In the genomic region with DNA sequence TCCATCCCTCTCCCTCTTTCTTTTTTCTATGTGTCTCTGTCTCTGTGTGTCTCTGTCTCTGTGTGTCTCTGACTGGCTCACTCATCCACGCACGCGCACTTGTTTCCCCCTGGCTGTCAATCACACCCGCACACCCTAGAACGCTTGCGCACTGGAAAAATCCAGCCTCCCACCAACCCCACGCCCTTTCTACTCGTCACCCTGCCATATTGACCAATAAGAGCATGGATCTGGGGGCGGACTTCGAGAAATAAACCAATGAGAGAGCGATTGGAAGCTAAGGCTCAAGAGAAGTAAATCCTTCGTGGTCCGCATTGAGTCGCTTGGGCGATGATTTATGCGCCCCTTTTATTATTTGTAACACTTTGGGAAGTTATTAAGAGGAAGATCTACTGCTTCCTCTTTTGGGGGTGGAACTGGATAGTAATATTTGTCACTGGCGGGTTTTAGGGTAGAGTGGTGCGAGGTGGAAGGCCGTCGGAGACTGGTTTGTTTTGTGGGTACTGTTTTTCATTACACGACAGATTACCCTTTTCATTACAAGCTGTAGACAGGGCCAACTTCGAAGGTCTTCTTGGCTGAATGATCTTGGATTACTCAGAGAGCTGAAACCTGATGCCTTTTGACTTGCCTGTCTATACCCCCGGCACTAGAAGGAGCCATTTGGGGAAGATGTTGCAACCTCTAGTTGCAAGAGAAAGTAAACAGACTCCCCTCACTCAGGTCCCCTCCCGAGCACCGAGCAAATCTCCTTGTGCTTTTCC, we compare ENCODE assay signal across 8 mouse cellular contexts.
DNase-seq lines count a peak whose midpoint lies in the region; ATAC-seq and TF ChIP-seq lines count a peak whose summit lies in the region.

No protein-coding gene starts in this region.

- peak overlapping the region; percentile 56 for H3K9ac ChIP-seq in intestine, embryonic 14.5 days (ENCODE audit: low read length)
- H3K9ac ChIP-seq in liver, postnatal 0 days (replicated peaks): no peak overlapping the region
- peak overlapping the region; percentile 73 for H3K9ac ChIP-seq in neural tube, embryonic 13.5 days

- H3K4me2 ChIP-seq in intestine, embryonic 14.5 days (ENCODE audit: low read length): peak overlapping the region; percentile 79
- peak overlapping the region; percentile 68 for H3K4me2 ChIP-seq in liver, postnatal 0 days (ENCODE audit: low read depth, low read length)
- H3K4me2 ChIP-seq in neural tube, embryonic 13.5 days: peak overlapping the region; percentile 72

- WGBS in intestine, embryonic 14.5 days: under 1% methylated on average over 25 of the region's 25 CpGs
- 1% methylated on average over 25 of the region's 25 CpGs for WGBS in liver, postnatal 0 days (ENCODE audit: insufficient replicate concordance)
- WGBS in neural tube, embryonic 13.5 days: under 1% methylated on average over 25 of the region's 25 CpGs

- H3K27me3 ChIP-seq in intestine, embryonic 14.5 days (replicated peaks; ENCODE audit: control insufficient read depth, insufficient read depth, low read length): peaks cover 39% of the 10 kb centered on the region
- peaks cover 76% of the 10 kb centered on the region for H3K27me3 ChIP-seq in liver, postnatal 0 days (ENCODE audit: insufficient read depth, low read length)
- H3K27me3 ChIP-seq in neural tube, embryonic 13.5 days: peaks cover 24% of the 10 kb centered on the region

- peak; percentile 81 for ATAC-seq in intestine, embryonic 14.5 days (replicated peaks; ENCODE audit: low FRiP score, low TSS enrichment, low read depth)
- ATAC-seq in liver, postnatal 0 days: peak; percentile 66
- ATAC-seq in neural tube, embryonic 13.5 days (ENCODE audit: low read depth): peak; percentile 92

- peak overlapping the region; percentile 85 for H3K27ac ChIP-seq in intestine, embryonic 14.5 days (ENCODE audit: low read depth)
- peak overlapping the region; percentile 62 for H3K27ac ChIP-seq in liver, postnatal 0 days (ENCODE audit: low read depth)
- peak overlapping the region; percentile 93 for H3K27ac ChIP-seq in neural tube, embryonic 13.5 days (replicated peaks)

- H3K9me3 ChIP-seq in intestine, embryonic 14.5 days (ENCODE audit: control insufficient read depth, low read length): no peaks in the 10 kb centered on the region
- H3K9me3 ChIP-seq in liver, postnatal 0 days (ENCODE audit: low read length): no peaks in the 10 kb centered on the region
- H3K9me3 ChIP-seq in neural tube, embryonic 13.5 days: no peaks in the 10 kb centered on the region

- peak overlapping the region; percentile 31 for H3K4me3 ChIP-seq in intestine, embryonic 14.5 days (ENCODE audit: low read depth, low read length)
- H3K4me3 ChIP-seq in liver, postnatal 0 days (ENCODE audit: low read depth, low read length): peak overlapping the region; percentile 41
- peak overlapping the region; percentile 26 for H3K4me3 ChIP-seq in neural tube, embryonic 13.5 days

- intact Hi-C loops in left cerebral cortex, postnatal 10 days (cut with DNase I): loop anchor here (5.0 kb wide), 1 partner anchor 1144 kb away; no protein-coding TSS in a partner anchor

- TF ChIP-seq CTCF in liver, postnatal 0 days (IDR thresholded peaks at IDR 0.05; ENCODE audit: low read depth): no peak

- H3K36me3 ChIP-seq in intestine, embryonic 14.5 days (ENCODE audit: control insufficient read depth, insufficient read depth, low read length): no peaks in the 10 kb centered on the region
- no peaks in the 10 kb centered on the region for H3K36me3 ChIP-seq in liver, postnatal 0 days (replicated peaks; ENCODE audit: insufficient read depth, low read length)
- H3K36me3 ChIP-seq in neural tube, embryonic 13.5 days: no peaks in the 10 kb centered on the region

- peaks cover 32% of the 10 kb centered on the region for H3K4me1 ChIP-seq in intestine, embryonic 14.5 days (replicated peaks; ENCODE audit: control insufficient read depth, insufficient read depth, low read length)
- H3K4me1 ChIP-seq in liver, postnatal 0 days (ENCODE audit: insufficient read depth): peaks cover 11% of the 10 kb centered on the region; the same call in 1 of the 2 replicates
- H3K4me1 ChIP-seq in neural tube, embryonic 13.5 days (replicated peaks): peaks cover 52% of the 10 kb centered on the region

- no peak for TF ChIP-seq EP300 in liver, postnatal 0 days (IDR thresholded peaks at IDR 0.05; ENCODE audit: low read depth)

- DNase-seq in left cerebral cortex, postnatal 10 days (ENCODE audit: extremely low spot score in 1 of 2, low spot score in 2 of 2): peak; percentile 63 to 89
- DNase-seq in left cerebral cortex, adult 9 months (ENCODE audit: low spot score in 2 of 2): no peak
- peak; percentile 97 for DNase-seq in embryo, embryonic 10 days (ENCODE audit: low spot score)
- peak; percentile 92 for DNase-seq in gonadal fat pad, adult 2 months (ENCODE audit: low read depth)
- DNase-seq in intestine, embryonic 14.5 days (ENCODE audit: low spot score): peak; percentile 83
- DNase-seq in liver, postnatal 0 days: peak; percentile 79
- peak; percentile 92 for DNase-seq in urinary bladder, postnatal 4 days (ENCODE audit: low spot score in 2 of 2)

Comparison
In these comparisons a context has a peak if more than half of its experiments do, and no peak if none do; other contexts are left out.
1. DNase-seq: peak in left cerebral cortex, postnatal 10 days (2 of 2), embryo, embryonic 10 days (single experiment), gonadal fat pad, adult 2 months (single experiment), intestine, embryonic 14.5 days (single experiment), liver, postnatal 0 days (single experiment) and urinary bladder, postnatal 4 days (2 of 2); none in left cerebral cortex, adult 9 months (0 of 2).
2. Peak in every context shown above with its lines, with median percentiles within 50 percentile points of each other: ATAC-seq, H3K27ac ChIP-seq, H3K4me2 ChIP-seq and H3K4me3 ChIP-seq.